Mouse (Mus musculus) thymus, adult 2 months (tissue): ENCODE measurements at regions not wholly inside any gene's neighbourhood (a gene's known extent, or its start where the extent isn't known, plus 50 kb on each side); places are given as distances from the start of the nearest gene placed in this dataset.

Experiments
- CTCF ChIP-seq: fragments of 200-500 bp; IDR thresholded peaks from 2 replicates; pipeline ENCODE4 v1.5.1; 2012; ENCODE audit warnings: mild to moderate bottlenecking, control low read depth, low read length, moderate library complexity, borderline replicate concordance; ENCODE audit not compliant: control insufficient read depth, poor library complexity, insufficient read depth; ENCODE audit errors: extremely low read depth
- POLR2A ChIP-seq: fragments of 200-500 bp; IDR thresholded peaks from 2 replicates; pipeline ENCODE4 v1.6.1; 2012; ENCODE audit warnings: mild to moderate bottlenecking, low read length, control low read depth, moderate library complexity; ENCODE audit not compliant: control insufficient read depth, poor library complexity, insufficient read depth; ENCODE audit errors: extremely low read depth

GRCm38 (mm10) chr14:60530348-60530711, 103.5 kb upstream of the Spata13 start:
- TF ChIP-seq CTCF (no peak), POLR2A (no peak)
